Mouse (Mus musculus) embryonic facial prominence, embryonic 14.5 days (tissue): ENCODE data around the gene Ubxn7. TPM values are rescaled to one million over a fixed set of nuclear protein-coding genes. Genes with fewer than 3 reads are reported as not detected.
A peak's percentile ranks its signal among the peaks of the same experiment; 100 is the strongest.

Experiments used
- ATAC-seq: fragments of 200-750 bp; cut with Nextera tagmentation; 2 replicates; pipeline ENCODE4 v1.8.0; 2017; ENCODE audit warnings: low read depth, moderate number of reproducible peaks, moderate TSS enrichment
- DNase-seq: peaks from one replicate; pipeline ENCODE4 v3.0.0-alpha.2; 2015; ENCODE audit warnings: low spot score
- H3K27ac ChIP-seq: fragments of 300-500 bp; sonication (generic); replicated peaks from 2 replicates; pipeline ENCODE4 v1.5.1; 2014; ENCODE audit warnings: low read depth, mild to moderate bottlenecking, low read length, moderate library complexity
- H3K27me3 ChIP-seq: fragments of 300-500 bp; sonication (generic); replicated peaks from 2 replicates; pipeline ENCODE4 v1.6.1; 2014; ENCODE audit warnings: low read length; ENCODE audit not compliant: control insufficient read depth, insufficient read depth
- H3K36me3 ChIP-seq: fragments of 300-500 bp; sonication (generic); 2 replicates; pipeline ENCODE4 v1.6.1; 2014; ENCODE audit warnings: low read length, mixed read lengths; ENCODE audit not compliant: control insufficient read depth, insufficient read depth
- H3K4me1 ChIP-seq: fragments of 300-500 bp; sonication (generic); 2 replicates; pipeline ENCODE4 v1.6.1; 2014; ENCODE audit warnings: antibody characterized with exemption, low read length; ENCODE audit not compliant: control insufficient read depth, insufficient read depth
- H3K4me2 ChIP-seq: fragments of 300-500 bp; sonication (generic); 2 replicates; pipeline ENCODE4 v1.6.1; 2014; ENCODE audit warnings: low read depth, mild to moderate bottlenecking, low read length, moderate library complexity, mixed read lengths
- H3K4me3 ChIP-seq: fragments of 300-500 bp; sonication (generic); 2 replicates; pipeline ENCODE4 v1.5.1; 2014; ENCODE audit warnings: low read depth, mild to moderate bottlenecking, low read length
- H3K9ac ChIP-seq: fragments of 300-500 bp; sonication (generic); 2 replicates; pipeline ENCODE4 v1.6.1; 2014; ENCODE audit warnings: low read depth, mild to moderate bottlenecking, low read length, moderate library complexity, mixed read lengths
- H3K9me3 ChIP-seq: fragments of 300-500 bp; sonication (generic); 2 replicates; pipeline ENCODE4 v1.6.1; 2016; ENCODE audit warnings: low read length; ENCODE audit not compliant: control insufficient read depth
- WGBS: fragments of 180-500 bp; shearing (Covaris S2); extraction: QIAGEN DNeasy Blood & Tissue Kit; methylation state at CpG from one replicate; pipeline ENCODE4 v1.1.7; 2014; 5-methylcytosine and 5-hydroxymethylcytosine counted together
- polyA plus RNA-seq: library from polyadenylated mRNA; unstranded; fragments of >200 nt; fragmentation: Nextera tagmentation; extraction: Ambion mirVana; gene quantifications from 2 replicates; pipeline ENCODE4 v1.2.1, GENCODE M21; 2014

Gene Ubxn7
- polyA plus RNA-seq, 1 experiment from 2014 or later = 21.1 TPM

DNA sequence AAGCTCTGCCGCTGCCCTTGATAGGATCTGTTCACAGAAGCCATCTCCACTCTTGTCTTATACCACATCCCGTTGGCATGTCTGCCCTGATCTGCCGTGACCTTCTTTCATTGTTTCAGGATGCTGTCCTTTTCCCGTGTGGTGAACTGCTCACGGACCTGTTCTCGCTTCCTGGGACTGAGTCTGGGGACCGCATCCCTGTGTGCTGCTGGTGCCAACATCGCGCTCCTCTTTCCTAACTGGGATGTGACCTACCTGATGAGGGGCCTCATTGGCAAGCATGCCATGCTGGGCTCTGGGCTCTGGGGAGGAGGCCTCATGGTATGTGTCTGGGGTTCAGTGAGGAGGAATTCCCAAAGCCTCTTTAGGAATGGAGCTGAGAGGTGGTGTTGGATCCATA, 73.7 kb downstream of the Ubxn7 start:
- Histone ChIP-seq H3K9ac (no peak overlapping the region), H3K27me3 (no peaks in the 10 kb centered on the region), H3K4me3 (no peak overlapping the region), H3K36me3 (no peaks in the 10 kb centered on the region), H3K9me3 (no peaks in the 10 kb centered on the region), H3K4me1 (no peaks in the 10 kb centered on the region), H3K27ac (no peak overlapping the region), H3K4me2 (no peak overlapping the region)
- WGBS = 88% methylated on average over 9 of the region's 9 CpGs
- DNase-seq (no peak), ATAC-seq (no peak)

DNA sequence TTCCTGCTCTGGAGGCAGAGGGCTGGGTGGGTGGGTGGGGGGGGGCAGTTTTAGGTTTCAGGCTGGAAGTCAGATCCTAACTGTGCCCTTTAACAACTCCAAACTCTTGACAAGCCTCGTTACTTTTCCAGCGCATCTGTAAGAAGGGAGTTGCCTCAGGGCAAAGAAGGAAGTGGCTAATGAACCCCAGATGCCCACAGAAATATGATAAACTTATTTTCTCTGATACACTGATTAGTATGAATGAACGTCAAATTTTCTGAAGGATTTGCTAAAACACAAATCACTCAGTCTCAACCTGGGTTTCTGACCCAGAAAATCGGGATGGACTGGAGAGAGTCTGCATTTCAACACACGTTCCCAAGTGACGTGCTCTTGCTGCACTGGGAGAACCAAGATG, 74.6 kb downstream of the Ubxn7 start:
- no peak for DNase-seq
- WGBS = 33% methylated on average over 6 of the region's 6 CpGs
- Histone ChIP-seq H3K4me3 (no peak overlapping the region), H3K27me3 (no peaks in the 10 kb centered on the region), H3K27ac (no peak overlapping the region), H3K36me3 (no peaks in the 10 kb centered on the region), H3K9ac (no peak overlapping the region), H3K4me1 (no peaks in the 10 kb centered on the region), H3K9me3 (no peaks in the 10 kb centered on the region), H3K4me2 (no peak overlapping the region)
- ATAC-seq = no peak

DNA sequence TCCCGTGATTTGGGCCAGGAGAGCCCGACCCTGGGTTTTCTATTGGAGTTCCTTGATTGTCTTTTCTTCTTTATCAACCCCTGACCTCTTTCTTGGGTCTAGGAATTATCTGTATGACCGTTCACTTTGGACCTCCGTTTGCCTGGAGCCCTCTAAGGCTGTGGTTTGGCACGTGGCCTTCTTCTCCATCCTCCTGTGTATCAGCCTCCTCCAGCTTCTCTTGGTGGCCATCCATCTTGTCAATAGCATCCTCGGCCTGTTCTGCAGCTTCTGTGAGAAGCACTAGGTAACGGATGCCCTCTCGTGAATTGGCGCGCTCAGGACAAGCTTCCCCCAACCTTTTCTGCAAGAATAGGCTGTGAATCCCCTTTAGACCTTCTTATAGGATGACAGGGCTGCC, 75.7 kb downstream of the Ubxn7 start:
- DNase-seq = no peak
- H3K9me3 ChIP-seq = no peaks in the 10 kb centered on the region
- H3K27me3 ChIP-seq = no peaks in the 10 kb centered on the region
- no peak overlapping the region for H3K9ac ChIP-seq
- no peak overlapping the region for H3K4me3 ChIP-seq
- no peak overlapping the region for H3K4me2 ChIP-seq
- no peaks in the 10 kb centered on the region for H3K36me3 ChIP-seq
- WGBS = 82% methylated on average over 10 of the region's 10 CpGs
- H3K4me1 ChIP-seq = no peaks in the 10 kb centered on the region
- ATAC-seq = no peak
- no peak overlapping the region for H3K27ac ChIP-seq

DNA sequence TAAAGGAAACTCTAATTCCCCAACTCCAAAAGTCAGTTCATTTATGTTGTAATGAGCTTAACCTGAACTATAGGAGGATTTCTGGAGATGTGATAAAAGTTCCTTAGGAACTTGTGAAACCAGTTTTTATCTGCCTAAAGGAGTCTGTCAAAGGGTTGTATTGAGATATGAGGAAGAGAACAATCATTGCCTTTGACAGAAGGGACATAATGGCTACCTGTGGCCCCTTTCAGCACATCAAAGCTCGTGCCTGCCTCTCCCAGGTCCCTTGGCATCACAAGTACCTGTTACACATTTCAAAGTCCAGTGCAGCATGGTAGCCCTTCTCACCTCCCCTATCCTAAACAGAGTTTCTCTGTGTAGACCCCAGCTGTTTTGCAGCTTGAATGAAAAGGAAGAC, 85.4 kb downstream of the Ubxn7 start:
- ATAC-seq (no peak), DNase-seq (no peak)
- Histone ChIP-seq H3K27ac (no peak overlapping the region), H3K4me1 (peaks cover 10% of the 10 kb centered on the region; the same call in 1 of the 2 replicates), H3K27me3 (no peaks in the 10 kb centered on the region), H3K4me3 (no peak overlapping the region), H3K9ac (no peak overlapping the region), H3K9me3 (peaks cover 3% of the 10 kb centered on the region; the same call in 1 of the 2 replicates), H3K4me2 (no peak overlapping the region), H3K36me3 (no peaks in the 10 kb centered on the region)
- 35% methylated on average over 1 of the region's 1 CpGs for WGBS

DNA sequence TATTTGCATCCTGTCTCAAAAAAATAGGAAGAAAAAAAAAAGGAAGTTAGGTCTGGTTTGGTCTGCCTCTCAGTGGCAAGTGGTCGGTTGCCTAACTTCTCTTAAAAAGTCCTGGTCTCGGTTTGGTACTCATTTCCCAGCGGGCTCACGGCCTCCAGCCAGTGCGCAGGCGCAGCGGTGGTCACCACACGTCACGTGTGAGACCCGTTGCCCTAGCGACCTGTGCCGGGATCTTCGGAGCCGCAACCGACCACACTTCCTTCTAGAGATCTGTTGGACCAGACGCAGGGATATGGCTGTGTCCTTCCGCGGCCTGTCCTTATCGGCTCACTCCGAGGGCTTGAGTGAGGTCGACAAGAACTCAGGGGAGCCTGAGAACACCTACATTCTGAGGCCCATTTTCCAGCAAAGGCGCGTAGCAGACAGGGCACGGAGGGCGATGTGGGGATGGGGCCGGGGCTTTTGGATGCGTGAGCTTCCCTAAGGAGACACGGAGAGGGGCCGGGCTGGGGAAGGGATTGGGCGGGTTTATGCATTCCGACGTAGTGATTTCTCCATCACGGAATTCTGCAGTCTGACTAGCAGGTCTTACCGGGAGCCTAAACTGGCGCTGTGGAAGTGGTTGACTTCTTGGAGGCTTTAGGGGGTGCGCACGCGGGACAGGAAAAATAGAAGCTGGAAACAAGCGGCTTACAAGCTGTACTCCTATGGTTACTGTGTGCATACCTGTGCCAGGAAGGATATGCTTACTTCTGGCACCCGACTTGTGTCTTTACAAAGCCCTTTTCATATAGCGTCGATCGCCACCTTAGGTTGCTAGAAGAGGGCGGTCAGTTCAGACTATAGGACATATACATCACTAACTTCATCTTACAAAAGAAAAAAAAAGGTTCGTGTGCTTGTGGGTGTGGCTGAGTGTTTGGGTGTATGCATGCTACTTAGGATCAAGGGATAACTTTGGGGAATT, 87.7 kb downstream of the Ubxn7 start, which contains the start of gene Tctex1d2:
TSS of gene Tctex1d2 (plus strand) at position 186 of the 967 bp plus-strand sequence.
- Histone ChIP-seq H3K9ac (peak within 1 kb of the TSS; percentile 82), H3K36me3 (no peaks in the 10 kb centered on the region), H3K27ac (peak within 1 kb of the TSS; percentile 92), H3K4me3 (peak within 1 kb of the TSS; percentile 61), H3K4me2 (peak within 1 kb of the TSS; percentile 75), H3K4me1 (peaks cover 10% of the 10 kb centered on the region; the same call in 1 of the 2 replicates), H3K9me3 (no peaks in the 10 kb centered on the region), H3K27me3 (no peaks in the 10 kb centered on the region)
- 1% methylated on average over 44 of the region's 45 CpGs for WGBS
- DNase-seq (peak; percentile 98), ATAC-seq (peak; percentile 97)

DNA sequence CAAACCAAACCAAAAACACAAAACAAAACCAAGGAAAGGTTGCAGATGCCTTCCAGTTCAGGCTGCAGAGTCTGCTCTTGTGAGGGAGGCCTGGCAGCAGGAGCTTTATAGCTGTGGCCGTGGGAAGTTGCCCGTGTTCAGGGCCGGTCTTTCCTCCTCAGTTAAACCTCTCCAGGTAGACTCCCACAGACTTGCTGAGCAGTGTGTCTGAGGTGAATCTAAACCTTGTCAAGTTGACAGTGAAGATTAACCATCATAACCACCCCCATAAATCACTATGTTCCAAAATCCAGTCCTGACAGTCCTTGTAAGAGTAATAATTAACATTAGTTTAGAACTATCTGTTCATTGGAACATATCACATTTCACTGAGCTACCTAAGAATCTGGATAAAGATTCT, 95.4 kb downstream of the Ubxn7 start:
- no peak for ATAC-seq
- no peaks in the 10 kb centered on the region for H3K27me3 ChIP-seq
- 93% methylated on average over 3 of the region's 3 CpGs for WGBS
- no peak overlapping the region for H3K9ac ChIP-seq
- no peak overlapping the region for H3K27ac ChIP-seq
- H3K9me3 ChIP-seq = no peaks in the 10 kb centered on the region
- no peak for DNase-seq
- no peak overlapping the region for H3K4me3 ChIP-seq
- H3K4me2 ChIP-seq = no peak overlapping the region
- no peaks in the 10 kb centered on the region for H3K36me3 ChIP-seq
- H3K4me1 ChIP-seq = peaks cover 11% of the 10 kb centered on the region; the same call in 1 of the 2 replicates

DNA sequence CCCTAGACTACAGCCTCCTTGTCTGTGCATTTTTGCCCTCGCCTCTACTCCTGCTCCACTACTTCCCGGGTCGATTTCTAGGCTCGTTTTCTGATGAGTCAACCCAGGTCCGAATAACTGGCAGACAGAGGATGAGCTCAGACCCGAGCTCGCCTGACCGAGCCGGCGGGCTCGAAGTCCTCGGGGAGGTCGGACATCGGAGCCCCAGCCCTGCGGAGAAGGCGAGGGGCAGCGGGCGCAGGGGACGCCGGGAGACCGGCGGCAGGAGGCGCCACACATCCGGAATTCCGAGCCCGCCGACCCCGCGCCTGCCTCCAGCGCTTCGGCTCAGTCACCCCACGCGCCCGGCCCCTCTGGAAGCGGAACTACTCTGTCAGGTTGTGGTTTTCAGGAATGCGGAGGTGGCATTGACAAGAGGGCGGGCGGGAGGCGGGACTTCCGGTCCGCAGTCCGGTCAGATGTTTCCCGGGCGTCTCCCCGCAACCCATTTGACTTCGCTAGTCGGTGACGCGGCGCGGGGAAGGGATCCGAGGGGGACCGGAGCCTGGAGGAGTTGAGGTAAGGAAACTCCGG, 98.5 kb downstream of the Ubxn7 start, which contains the start of gene Pcyt1a:
TSS of gene Pcyt1a (plus strand) at position 448 of the 573 bp plus-strand sequence.
- peak; percentile 99 for ATAC-seq
- Histone ChIP-seq H3K4me2 (peak within 1 kb of the TSS; percentile 85), H3K4me3 (peak within 1 kb of the TSS; percentile 85), H3K9ac (peak within 1 kb of the TSS; percentile 81), H3K9me3 (no peaks in the 10 kb centered on the region), H3K27me3 (no peaks in the 10 kb centered on the region), H3K4me1 (peaks cover 11% of the 10 kb centered on the region; the same call in 1 of the 2 replicates), H3K36me3 (no peaks in the 10 kb centered on the region), H3K27ac (peak within 1 kb of the TSS; percentile 88)
- DNase-seq = peak; percentile 97
- WGBS = under 1% methylated on average over 39 of the region's 54 CpGs

DNA sequence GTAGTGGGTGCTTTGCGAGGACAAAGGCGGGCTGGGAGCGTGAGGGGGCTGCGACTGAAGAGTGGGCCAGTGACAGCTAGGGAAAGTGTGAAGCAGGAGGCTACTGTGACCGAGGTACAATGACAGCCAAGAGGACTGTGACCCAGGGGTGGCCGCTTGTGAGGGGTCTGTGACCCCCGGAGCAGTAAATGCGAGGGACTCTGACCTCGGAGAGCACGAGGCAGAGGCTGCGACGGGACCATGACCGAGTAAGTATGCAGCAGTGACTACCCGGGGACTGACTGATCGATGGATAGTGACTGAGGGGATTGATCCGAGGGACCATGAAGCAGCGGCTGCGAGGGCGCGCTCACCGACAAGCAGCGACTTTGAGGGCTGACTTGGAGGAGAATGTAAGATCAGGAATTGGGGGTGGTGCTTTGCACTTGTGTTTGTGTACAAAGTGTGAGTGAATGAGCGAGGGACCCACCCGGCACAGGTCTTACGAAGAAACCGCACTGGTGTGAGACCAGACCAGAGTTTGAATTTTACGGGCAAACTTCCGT, 99.1 kb downstream of the Ubxn7 start:
- no peaks in the 10 kb centered on the region for H3K9me3 ChIP-seq
- peak overlapping the region; percentile 81 for H3K9ac ChIP-seq
- H3K36me3 ChIP-seq = no peaks in the 10 kb centered on the region
- peak overlapping the region; percentile 85 for H3K4me2 ChIP-seq
- DNase-seq (no peak), ATAC-seq (peak; percentile 24)
- peaks cover 11% of the 10 kb centered on the region; the same call in 1 of the 2 replicates for H3K4me1 ChIP-seq
- H3K27ac ChIP-seq = peak overlapping the region; percentile 88
- H3K4me3 ChIP-seq = peak overlapping the region; percentile 85
- under 1% methylated on average over 28 of the region's 28 CpGs for WGBS
- no peaks in the 10 kb centered on the region for H3K27me3 ChIP-seq
